Mouse (Mus musculus) adrenal gland, postnatal 10 days (tissue): ENCODE data around the gene Pygm. TPM values are rescaled to one million over a fixed set of nuclear protein-coding genes. Genes with fewer than 3 reads are reported as not detected.

ENCODE experiments used
- DNase-seq: peaks from one replicate; pipeline ENCODE4 v3.0.0; 2021; ENCODE audit warnings: mixed read lengths
- long read RNA-seq, 2 experiments: library from polyadenylated mRNA; stranded (forward); transcript quantifications; one replicate each; pipeline ENCODE4 v2.0.0; 2021
- total RNA-seq, 2 experiments: library from RNA; stranded (reverse); gene quantifications; 2 replicates each; pipeline ENCODE4 v1.2.3; 2021

Gene Pygm
- total RNA-seq = 100 to 1,000 TPM in 1 of 2 experiments, 10 to 100 TPM in 1; 92.0 to 223 TPM
- long read RNA-seq, experiment 1, transcript Pygm-201 (20 exons, 2,874 nt) = major isoform, 42 of 62 reads
- long read RNA-seq, experiment 1, partial matches to known transcripts = 20 of 62 reads
- long read RNA-seq, experiment 1, other reads (novel, unspliced or antisense) = 0 of 62 reads
- long read RNA-seq, experiment 2, transcript Pygm-201 (20 exons, 2,874 nt) = major isoform, 25 of 49 reads
- long read RNA-seq, experiment 2, partial matches to known transcripts = 21 of 49 reads
- long read RNA-seq, experiment 2, other reads (novel, unspliced or antisense) = 3 of 49 reads

- DNase-seq = peak; percentile 78
Observed at GRCm38 (mm10) chr19:6384128-6384527, at the start of gene Pygm. Gene Pygm (plus strand): TSS chr19:6384399.

DNA sequence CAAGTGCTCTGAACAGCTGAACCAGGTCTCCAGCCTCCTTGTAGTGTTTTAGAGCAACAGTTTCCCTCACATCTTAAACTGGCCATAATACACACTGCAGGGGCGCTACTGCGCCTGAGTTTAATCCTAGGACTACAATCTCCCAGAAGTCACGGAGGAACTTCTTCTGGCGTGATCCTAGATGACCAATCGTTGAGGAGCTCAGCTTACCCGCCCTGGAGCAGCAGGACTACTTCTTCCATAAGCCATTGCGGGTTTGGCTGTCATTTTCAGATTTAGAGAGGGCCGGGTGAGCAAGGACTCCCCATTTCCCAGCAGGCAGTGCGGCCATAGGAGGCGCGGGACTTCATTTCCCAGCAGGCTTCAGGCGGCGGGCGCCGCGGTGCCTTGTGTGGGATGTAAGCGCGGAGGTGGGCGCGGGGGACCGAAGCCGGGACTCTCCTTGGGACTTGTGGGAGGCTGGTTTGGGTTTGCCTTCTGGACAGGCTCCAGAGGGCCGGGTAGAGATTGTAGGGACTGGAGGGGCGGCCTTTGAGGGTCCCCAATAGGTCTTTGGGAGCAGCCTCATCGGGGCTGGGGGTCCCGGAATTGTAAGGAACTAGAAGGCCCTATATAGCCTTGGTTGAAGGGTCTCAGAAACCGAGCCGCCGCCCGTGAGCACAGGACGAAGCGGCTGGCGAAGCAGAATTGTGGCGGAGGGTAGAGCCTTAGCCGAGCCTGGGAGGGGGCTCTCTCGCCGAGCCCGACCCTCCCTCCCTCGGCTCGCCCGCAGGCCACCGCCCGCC, 49.3 kb upstream of the Pygm start, which contains the start of gene Men1:
Gene Men1, plus strand, starts transcription at position 307 of the 785 bp plus-strand sequence.
- peak; percentile 92 for DNase-seq

DNA sequence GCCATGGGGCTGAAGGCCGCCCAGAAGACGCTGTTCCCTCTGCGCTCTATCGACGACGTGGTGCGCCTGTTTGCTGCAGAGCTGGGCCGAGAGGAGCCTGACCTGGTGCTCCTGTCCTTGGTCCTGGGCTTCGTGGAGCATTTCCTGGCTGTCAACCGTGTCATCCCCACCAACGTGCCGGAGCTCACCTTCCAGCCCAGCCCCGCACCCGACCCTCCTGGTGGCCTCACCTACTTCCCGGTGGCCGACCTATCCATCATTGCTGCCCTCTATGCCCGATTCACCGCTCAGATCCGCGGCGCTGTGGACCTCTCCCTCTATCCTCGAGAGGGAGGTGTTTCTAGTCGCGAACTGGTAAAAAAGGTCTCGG, 48.8 kb upstream of the Pygm start:
- DNase-seq = peak; percentile 46

GRCm38 (mm10) chr19:6336920-6337319, 47.3 kb upstream of the Pygm start:
- DNase-seq = no peak

DNA sequence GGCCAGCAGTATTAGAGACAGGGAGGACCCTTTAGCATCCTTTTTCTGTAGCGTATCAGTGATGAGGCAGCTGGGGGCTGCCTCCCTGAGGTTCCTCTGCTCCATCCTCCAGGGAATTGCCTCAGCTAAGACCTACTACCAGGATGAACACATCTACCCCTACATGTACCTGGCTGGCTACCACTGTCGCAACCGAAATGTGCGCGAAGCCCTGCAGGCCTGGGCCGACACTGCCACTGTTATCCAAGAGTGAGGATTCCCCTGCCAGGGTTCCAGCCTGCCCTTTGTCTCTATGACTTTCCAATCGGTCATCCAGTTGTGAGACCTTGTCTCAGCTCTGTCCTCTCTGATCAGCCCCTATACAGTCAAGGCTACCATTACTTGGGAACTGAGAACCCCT, 46.0 kb upstream of the Pygm start:
- DNase-seq = no peak

- no peak for DNase-seq
Observed at GRCm38 (mm10) chr19:6338716-6339115, 45.5 kb upstream of the Pygm start.

GRCm38 (mm10) chr19:6339191-6339590, 45.0 kb upstream of the Pygm start:
- DNase-seq = no peak

DNA sequence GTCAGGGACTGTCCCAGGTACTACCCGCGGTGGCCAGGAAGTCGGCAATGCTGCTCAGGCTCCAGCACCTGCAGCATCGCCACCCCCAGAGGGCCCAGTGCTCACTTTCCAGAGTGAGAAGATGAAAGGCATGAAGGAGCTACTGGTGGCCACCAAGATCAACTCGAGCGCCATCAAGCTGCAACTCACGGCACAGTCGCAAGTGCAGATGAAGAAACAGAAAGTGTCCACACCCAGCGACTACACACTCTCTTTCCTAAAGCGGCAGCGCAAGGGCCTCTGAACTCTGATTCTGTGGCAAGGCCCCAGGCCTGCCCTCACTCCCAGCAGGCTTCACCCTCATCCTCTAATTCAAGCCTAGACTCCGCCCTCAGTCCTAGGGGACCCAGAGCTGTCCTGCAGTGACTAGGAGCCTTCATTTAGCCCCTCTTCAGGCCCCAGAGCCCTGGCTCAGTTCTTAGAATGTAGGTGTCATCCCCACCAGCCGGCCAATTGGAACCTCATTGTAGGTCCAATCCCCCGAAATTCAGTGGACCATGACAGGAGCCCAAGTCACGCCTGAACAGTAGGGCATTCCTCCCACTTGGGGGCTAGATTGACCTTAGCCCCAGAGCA, 44.2 kb upstream of the Pygm start:
- peak; percentile 48 for DNase-seq

DNA sequence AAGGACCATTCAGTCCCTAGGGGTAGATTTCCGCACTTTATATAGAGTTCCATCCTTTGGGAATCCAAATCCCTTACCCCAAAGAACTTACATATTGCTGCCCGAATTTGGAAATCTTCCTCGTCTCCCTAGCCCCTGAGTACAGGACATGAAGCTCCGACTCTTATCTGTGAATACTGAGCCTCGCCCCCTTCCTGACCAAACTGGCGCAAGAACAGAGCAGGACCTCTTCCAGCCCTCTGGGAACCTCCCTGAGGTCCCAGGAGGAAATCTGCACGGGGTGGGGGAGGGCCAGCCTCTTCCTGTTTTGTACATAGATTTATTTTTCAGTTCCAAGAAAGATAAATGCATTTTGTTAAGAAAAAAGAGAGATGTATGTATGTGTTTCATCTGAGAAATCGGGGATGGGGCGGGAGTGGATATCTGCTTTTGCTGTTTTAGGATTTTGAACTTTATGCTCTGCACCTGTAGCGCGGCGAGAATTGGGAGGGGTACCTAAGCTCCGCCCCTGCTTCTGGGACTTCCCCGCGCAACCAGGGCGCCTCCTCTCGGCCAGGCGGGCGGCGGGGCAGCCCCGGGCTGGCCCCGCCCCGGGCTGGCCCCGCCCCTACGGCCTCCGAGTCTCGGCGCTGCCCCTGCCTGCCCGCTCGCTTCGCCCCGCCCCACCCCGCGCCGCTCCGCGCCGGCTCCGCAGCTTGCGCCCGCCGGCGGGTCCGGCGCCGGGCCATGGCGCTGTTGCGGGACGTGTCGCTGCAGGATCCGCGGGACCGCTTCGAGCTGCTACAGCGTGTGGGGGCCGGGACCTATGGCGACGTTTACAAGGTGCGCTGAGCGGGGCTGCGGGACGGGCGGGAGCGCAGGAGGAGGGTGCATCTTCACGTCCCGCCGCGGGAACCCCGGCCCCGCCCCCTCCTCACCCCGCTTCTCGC, 43.4 kb upstream of the Pygm start, which contains the start of gene Map4k2:
Gene Map4k2, plus strand, starts transcription at position 612 of the 929 bp plus-strand sequence.
- peak; percentile 95 for DNase-seq

GRCm38 (mm10) chr19:6341453-6342077, 42.6 kb upstream of the Pygm start:
- DNase-seq = no peak

DNA sequence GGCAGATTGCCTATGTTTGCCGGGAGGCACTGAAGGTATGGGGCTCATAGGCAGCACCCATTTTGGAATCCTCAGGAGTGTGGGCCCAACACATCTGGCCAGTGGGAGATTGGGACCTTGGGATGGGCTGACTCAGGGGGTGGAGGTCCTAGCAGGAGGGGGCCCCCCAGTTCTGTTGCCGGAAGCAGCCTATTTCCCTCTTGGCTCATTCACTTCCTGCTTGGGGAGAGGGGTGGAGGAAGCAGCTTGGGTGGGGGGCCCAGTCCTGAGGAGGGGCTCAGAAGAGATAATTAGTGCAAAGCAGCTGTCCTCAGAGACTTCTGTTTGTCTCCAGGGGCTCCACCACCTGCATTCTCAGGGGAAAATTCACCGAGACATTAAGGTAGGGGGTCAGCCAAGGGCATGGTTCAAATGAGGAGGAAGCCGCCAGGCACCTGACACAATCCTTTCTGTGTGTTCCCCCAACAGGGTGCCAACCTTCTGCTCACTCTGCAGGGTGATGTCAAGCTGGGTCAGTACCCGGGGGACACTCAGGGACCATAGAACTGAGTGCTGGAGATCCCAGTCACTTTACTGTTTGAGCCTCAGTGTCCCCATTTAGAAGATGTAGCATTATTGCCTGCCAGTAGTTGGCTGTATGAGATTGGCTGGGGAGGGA, 41.8 kb upstream of the Pygm start:
- DNase-seq = no peak

DNA sequence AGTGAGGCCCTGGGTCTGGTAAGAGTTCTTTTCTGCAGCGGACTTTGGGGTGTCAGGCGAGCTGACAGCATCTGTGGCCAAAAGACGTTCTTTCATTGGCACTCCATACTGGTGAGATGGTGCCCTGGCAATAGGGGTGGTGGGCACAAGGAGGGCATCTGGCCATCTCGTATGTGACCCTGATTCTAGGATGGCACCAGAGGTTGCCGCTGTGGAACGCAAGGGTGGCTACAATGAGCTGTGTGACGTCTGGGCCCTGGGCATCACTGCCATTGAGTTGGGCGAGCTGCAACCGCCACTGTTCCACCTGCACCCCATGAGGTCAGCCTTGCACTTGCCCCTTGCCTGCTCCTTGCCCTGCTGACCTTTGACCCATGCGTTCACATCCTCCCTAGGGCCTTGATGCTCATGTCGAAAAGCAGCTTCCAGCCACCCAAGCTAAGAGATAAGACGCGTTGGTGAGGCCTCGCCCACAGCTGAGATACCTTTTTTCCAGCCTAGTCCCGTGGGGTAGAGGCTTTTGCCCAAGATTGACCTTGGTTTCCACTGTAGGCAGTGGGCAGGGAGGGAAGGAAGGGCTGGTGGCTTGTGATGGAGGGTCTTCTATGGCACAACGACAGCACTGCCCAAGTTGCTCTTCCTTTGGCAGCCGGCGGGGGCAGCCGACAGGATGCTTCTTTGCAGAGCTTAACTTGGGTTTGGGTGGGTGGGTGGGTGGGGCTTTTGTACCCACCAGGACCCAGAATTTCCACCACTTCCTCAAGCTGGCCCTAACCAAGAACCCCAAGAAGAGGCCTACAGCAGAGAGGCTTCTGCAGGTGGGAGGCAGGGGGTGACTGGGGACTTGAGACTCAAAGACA, 40.9 kb upstream of the Pygm start:
- DNase-seq = no peak

DNA sequence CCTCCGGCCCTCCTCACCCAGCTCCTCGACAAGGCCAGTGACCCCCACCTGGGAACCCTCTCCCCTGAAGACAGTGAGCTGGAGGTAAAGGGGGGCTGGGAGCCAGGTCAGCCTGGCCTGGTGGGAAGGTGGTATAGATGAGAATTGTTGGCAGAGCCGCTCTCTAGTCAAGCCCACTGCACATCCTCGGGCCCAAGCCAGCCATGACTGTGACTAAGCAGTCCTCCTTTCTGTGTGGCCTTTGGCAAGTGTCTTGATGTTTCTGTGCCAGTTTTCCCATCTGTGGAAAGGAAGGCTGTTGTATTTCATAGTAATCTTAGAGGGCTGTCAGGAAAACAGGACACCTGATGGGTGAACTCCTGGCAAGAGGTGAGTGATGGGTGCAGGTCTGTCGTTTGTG, 40.2 kb upstream of the Pygm start:
- no peak for DNase-seq

- DNase-seq = no peak
Observed at GRCm38 (mm10) chr19:6346023-6346422, 38.2 kb upstream of the Pygm start.

DNA sequence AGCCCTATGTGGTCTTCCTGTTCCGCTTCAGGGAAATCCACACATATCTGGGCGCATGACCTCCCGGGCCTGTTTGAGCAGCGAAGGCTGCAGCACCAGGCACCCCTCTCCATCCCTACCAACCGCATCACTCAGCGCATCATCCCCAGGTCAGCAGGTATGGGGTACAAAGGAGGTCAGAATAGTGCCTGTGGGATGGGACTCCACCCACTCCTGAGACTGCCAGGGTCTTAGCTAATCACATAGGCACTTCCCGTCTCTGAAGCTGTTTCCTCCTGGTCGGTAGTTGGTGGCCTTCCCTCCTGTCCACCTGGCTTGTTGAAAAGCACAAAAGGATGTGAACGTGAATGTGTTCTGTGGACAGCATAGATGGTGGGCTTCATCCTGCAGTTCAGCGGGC, 37.5 kb upstream of the Pygm start:
- DNase-seq = no peak

GRCm38 (mm10) chr19:6347615-6348014, 36.6 kb upstream of the Pygm start:
- DNase-seq = no peak

DNA sequence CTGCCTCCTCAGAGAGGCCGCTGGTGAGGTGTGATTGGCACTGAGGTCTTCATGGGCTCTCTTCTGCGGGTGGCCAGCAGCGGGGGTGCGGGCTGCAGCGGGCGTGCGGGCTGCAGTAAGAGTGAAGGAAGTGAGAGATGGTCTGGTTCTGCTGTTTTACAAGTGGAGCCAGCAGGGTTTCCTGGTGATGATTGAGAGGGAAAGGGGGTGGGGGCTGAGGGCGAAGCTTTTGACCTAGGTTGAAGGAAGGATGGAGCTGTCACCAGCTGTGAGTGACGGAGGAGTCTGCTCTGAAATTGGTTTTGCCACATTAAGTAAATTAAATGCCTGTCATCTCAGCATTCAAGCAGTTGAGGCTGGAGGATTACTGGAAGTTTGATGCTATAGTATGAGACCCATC, 35.5 kb upstream of the Pygm start:
- no peak for DNase-seq

GRCm38 (mm10) chr19:6349215-6349983, 34.8 kb upstream of the Pygm start:
- no peak for DNase-seq

- no peak for DNase-seq
Observed at GRCm38 (mm10) chr19:6351431-6352106, 32.6 kb upstream of the Pygm start.
